Mouse (Mus musculus) lung, postnatal 10 days (tissue): ENCODE results near the gene Nup133.
A peak's percentile ranks its signal among the peaks of the same experiment; 100 is the strongest.
"Not testable (repeated sequence)": the region's sequence is repeated elsewhere in the genome, so short reads cannot be mapped to it uniquely, and the experiment has no call there.

Source experiments
- DNase-seq: peaks from one replicate; pipeline ENCODE4 v3.0.0; 2021

Nup133 gene

DNA sequence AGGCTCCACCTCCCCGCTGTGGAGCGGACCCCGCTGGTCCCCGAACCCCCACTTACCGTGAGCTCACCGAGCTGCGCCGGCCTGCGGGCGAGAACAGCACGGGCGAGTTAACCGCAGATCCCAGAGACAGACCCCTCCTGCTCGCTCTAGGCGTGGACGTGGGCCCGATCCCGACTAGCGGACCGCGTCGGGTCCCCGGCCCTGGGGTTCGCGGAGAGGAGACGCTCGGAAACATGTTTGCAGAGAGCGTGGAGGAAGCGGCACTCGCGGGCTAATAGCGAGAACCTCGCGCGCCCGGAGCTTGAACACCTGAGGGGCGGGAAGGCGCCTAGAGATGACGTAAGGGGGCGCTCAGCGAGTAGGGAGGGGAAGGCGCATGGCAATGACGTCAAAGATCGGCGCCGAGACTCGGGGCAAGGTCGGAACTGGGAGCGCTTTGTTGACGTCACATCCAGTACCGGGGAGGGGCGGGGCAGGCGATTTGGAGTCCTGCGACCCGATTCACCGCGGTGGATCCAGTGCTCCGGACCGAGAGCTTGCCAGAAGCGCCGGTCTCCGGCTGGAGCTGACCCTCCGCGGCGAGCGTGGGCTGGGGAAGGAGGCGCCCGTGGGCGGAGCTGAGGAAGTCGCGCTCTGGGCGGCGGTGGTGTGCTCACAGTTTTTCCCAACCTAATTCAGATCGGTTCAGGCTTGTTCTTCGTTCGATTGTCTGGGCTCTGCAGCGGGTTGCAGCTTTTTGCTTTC, at the start of gene Nup133:
Gene Nup133 (minus strand): TSS at position 324 of the 744 bp plus-strand sequence.
- peak; percentile 100 for DNase-seq

DNA sequence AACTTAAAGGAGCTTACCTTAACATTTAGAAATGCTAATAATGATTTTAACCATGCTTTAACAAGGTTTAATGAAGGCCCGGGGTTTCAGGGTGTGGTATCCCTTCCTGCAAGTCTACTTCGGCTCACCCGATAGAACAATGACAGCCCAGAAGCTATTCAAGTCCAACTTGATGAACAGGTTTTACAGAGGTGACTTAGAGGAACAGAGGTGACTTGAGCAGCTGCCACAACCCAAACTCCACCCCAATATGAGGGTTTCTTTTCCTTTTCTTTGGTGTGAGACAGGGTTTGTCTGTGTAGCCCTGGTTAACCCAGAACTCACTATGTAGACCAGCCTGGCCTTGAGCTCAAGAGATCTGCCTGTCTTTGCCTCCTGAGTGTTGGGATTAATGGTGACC, 44.9 kb upstream of the Nup133 start:
- no peak for DNase-seq

DNA sequence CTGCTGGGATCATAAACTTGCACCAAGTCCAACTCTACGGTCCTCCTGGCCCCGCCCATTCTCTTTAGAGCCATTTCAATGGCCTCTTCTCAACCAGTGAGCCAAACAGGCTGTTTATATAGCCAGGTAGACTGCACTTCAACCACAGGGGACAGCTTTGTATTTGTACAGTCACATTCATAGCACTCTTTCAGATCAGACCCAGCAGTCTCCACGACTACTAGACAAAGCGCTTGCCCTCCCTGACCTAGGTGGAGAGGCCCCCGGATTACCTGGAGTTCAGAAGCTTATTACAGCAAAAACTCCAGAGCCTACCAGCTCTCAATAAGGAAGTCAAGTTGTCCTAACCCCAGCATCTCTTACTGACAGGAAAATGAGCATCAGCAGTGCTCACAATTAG, 44.5 kb upstream of the Nup133 start:
- DNase-seq = no peak

DNA sequence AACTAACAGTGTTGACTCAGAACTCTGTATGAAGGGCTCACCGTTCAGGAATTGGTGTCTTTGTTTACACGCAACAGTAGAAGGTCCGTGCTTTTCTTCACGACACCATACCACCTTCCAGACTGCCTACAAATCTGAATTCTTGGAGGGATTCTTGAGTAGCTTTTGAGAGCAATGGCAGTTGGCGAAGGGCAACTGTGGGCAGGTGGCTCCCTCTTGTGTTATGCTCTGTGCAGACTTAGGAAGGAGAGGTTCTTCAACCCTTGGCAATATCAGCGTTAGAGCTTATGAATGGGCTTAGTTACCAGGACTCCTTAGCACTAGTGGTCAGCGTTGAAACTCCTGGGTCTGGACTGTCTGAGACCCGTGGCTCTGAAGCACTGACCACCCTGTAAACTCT, 43.5 kb upstream of the Nup133 start:
- peak; percentile 33 for DNase-seq

DNA sequence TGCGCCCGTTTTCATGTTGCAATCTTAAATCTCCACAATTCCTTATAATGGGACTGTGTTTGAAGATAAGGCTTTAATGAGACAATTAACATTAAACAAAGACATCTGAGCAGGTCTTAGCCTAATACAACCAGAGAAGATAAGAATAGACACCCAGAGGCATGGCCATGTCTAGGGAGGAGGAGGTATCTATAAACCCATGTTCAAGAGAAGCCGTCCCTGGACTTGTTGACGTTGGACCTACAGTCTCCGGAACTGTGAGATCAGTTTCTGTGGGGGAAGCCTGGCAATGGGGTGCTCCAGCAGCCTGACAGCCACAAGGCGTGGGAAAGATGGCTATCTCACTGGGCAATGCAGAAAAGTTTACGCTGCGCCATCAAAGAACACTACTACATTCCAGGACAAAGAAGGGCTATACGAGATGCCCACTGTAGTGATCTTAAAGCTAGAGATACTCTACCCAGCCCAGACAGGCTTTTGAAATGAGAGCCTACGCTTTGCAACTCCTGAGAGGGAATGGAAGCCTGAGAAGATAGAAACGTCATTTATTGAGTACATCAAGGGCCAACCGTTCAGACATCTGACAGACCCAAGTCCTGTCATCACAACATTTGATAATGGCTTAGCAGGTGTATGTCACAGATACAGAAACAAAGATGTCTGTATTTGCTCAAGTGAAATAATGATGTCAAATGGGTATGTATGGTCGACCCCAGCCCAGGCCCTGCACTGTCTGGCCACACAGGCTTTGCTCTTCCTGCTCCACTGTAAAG, 41.4 kb upstream of the Nup133 start:
- no peak for DNase-seq

GRCm38 (mm10) chr8:123989128-123989527, 40.1 kb upstream of the Nup133 start:
- DNase-seq = no peak

- no peak for DNase-seq
Observed at GRCm38 (mm10) chr8:123988605-123989038, 39.6 kb upstream of the Nup133 start.

- DNase-seq = peak; percentile 94
Observed at GRCm38 (mm10) chr8:123982826-123983400, 33.8 kb upstream of the Nup133 start, which contains the start of gene Abcb10. Abcb10 (minus strand) TSS chr8:123983122.

GRCm38 (mm10) chr8:123982291-123982793, 33.3 kb upstream of the Nup133 start:
- DNase-seq = no peak

DNA sequence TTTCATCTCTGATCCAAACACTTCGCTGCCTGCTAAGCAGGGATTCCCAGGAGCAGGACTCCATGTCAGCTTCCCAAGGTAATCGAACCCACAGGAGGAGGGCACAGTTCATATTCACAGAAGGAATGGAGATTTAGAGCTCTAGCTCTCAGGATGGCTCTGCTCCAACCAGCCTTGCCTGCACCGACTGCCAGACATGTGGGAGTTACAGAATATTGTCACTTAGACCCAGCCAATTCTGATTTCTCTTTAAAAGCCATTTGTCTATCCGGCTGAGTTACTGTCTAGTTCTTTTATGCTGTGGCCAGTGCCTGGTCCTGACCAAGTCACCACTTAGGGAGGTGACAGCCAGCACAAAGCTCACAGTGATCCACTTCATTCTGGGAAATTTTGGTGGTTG, 32.6 kb upstream of the Nup133 start:
- peak; percentile 21 for DNase-seq

DNA sequence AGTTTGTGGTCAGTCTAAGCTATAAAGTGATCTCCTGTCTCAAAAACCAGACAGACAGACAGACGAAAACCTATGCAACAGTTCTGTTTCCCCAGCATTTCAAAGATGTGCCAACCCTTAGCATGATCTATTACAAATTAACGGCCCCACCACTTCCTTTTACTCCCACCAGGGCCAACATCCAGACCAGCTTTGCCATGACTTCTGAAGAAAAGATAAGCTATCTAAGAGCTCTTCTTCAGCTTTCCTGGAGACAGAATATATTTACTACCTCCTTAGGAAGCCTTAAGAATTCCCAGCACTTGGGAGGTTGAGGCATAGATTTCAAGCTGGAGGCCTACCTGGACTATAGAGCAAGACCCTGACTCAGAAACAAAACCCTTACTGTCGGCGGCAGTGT, 31.2 kb upstream of the Nup133 start:
- no peak for DNase-seq

- DNase-seq = no peak
Observed at GRCm38 (mm10) chr8:123978926-123979325, 29.9 kb upstream of the Nup133 start.

DNA sequence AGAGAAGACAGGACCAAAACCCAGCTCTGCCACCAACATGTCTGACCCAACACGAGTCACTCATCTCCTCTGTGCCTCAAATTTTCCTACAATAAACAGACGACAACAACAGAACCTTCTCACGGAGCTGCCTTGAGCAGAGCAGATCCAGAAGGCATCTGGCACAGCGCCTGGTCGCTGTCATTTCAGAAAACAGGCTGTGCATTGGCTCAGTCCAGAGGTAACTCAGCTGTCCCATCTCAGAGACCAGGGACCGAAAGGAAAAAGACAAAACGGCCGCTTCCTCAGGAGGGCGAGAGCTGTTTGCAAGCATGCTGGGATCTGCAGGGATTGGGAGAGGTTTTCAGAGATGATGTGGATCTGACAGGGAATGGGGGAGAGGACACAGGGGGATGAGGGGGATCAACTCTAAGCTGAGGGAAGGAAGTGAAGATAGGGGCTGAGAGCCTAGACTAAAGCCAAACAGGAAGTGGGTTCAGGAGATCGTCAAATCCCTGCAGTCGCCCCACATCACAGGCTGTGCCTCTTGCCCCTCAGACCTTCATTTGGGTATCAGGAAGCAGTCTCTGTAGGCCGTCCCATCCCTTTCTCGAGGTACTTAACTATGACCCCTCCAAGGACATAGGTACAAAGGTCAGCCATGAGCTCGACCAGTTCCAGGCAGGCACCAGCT, 29.2 kb upstream of the Nup133 start:
- DNase-seq = peak; percentile 81

DNA sequence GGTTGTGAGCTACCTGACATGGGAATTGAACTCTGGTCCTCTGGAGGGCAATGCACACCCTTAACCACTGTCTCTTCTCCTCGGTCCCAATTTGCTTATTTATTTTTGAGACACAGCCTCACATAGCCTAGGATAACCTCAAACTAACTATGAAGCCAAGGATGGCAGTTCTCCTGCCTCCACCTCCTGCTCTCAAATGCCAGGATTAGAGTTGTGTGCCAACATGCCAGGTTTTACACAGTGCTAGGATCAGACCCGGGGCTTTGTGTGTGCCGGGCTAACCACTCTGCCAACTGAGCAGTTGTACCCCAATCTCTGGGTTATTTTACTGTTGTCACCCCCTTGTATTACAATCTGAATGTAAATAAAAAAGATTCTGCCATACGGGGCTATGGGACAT, 28.4 kb upstream of the Nup133 start:
- no peak for DNase-seq

GRCm38 (mm10) chr8:123973495-123973894, 24.4 kb upstream of the Nup133 start:
- no peak for DNase-seq

GRCm38 (mm10) chr8:123966896-123967295, 17.8 kb upstream of the Nup133 start:
- DNase-seq = no peak

DNA sequence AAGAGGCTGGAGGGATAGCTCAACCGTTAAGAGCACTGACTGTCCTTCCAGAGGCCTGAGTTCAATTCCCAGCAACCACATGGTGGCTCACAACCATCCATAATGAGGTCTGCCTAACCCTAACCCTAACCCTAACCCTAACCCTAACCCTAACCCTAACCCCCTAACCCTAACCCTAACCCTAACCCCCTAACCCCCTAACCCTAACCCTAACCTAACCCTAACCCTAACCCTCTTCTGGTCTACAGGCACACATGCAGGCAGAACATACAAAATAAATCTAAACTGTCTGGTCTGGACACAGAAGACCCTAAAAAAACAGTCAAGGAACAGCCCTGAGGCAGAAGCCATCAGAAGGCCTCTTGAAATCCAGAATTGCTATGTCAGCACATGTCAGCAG, 12.3 kb upstream of the Nup133 start:
- no peak for DNase-seq

DNA sequence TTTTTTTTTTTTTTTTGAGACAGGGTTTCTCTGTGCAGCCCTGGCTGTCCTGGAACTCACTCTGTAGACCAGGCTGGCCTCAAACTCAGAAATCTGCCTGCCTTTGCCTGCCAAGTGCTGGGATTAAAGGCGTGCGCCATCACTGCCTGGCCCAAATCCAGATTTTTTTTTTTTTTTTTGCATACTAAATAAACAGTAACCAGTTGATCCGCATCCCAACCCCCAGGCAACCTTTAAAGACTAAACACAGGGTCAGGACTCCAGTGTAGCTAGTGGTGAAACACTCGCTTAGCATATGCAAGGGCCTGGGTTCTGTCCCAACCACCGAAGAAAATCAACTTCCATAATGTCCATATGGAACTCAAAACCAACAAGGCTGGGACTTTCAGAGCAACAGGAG, 11.5 kb upstream of the Nup133 start:
- DNase-seq = not testable (repeated sequence)

GRCm38 (mm10) chr8:123960056-123960455, 11.0 kb upstream of the Nup133 start:
- DNase-seq = no peak

- DNase-seq = no peak
Observed at GRCm38 (mm10) chr8:123959473-123959872, 10.4 kb upstream of the Nup133 start.

- DNase-seq = peak; percentile 32
Observed at GRCm38 (mm10) chr8:123958130-123958529, 9.1 kb upstream of the Nup133 start.

DNA sequence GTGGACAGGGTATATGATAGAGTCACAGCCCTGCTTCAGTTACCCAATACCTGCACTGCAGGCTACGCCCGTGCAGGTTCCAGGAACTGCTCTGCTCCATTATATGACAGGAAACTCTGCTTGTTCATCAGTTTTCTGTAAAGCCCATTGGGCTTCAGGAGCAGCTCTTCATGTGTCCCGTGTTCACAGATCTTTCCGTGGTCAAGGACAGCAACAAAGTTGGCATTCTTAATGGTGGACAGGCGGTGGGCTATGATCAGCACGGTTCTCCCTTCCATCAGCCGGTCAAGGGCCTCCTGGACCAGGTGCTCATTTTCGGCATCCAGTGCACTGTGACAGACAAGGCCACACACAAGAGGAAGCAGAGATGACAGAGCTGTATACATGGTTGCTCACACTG, 5.2 kb upstream of the Nup133 start:
- DNase-seq = no peak

GRCm38 (mm10) chr8:123953686-123954085, 4.6 kb upstream of the Nup133 start:
- no peak for DNase-seq
